19 mouse cellular contexts compared by ENCODE assay signal in genomic region chr11:89103166-89103565, GRCm38 (mm10). TPM values are rescaled to one million over a fixed set of nuclear protein-coding genes. Genes with fewer than 3 reads are reported as not detected.
DNase-seq lines count a peak whose midpoint lies in the region; ATAC-seq lines count a peak whose summit lies in the region.
"Had no signal": no experiment of that assay in that cellular context is flagged by ENCODE, and none has a peak within 500 bp of the region (broad histone marks: within the 10 kb centered on the region; RNA-seq: fewer than 3 reads in every experiment).

No protein-coding gene starts in this region.

- ATAC-seq in kidney, embryonic 14.5 days (ENCODE audit: low FRiP score, low TSS enrichment), result no peak
- peak; percentile 8; the same call in 1 of the 2 replicates for ATAC-seq in heart, embryonic 16.5 days (replicated peaks; ENCODE audit: extremely low read depth, insufficient read depth, low FRiP score)
- ATAC-seq in granulocyte monocyte progenitor cell, adult 5-6 weeks (replicated peaks; ENCODE audit: poor library complexity, severe bottlenecking), result no peak
- ATAC-seq in hindbrain, embryonic 12.5 days (ENCODE audit: low FRiP score), result no peak
- ATAC-seq: activated CD4-positive, CD25-positive, alpha-beta regulatory T cell, adult 4 months; midbrain, embryonic 15.5 days had no signal

- no peak overlapping the region for H3K4me3 ChIP-seq in kidney, embryonic 14.5 days (ENCODE audit: low read length)
- no peak overlapping the region for H3K4me3 ChIP-seq in heart, embryonic 16.5 days (ENCODE audit: low read length)
- no peak overlapping the region for H3K4me3 ChIP-seq in hindbrain, embryonic 12.5 days
- H3K4me3 ChIP-seq: hindbrain, embryonic 10.5 days; liver, embryonic 13.5 days; midbrain, embryonic 15.5 days had no signal

- H3K4me2 ChIP-seq in kidney, embryonic 14.5 days (replicated peaks; ENCODE audit: low read depth, low read length), result no peak overlapping the region
- H3K4me2 ChIP-seq in heart, embryonic 16.5 days (ENCODE audit: low read depth, low read length), result no peak overlapping the region
- no peak overlapping the region for H3K4me2 ChIP-seq in hindbrain, embryonic 12.5 days (replicated peaks)
- H3K4me2 ChIP-seq: liver, embryonic 13.5 days; midbrain, embryonic 15.5 days had no signal

- no peak overlapping the region for H3K27ac ChIP-seq in kidney, embryonic 14.5 days (ENCODE audit: low read depth, low read length)
- H3K27ac ChIP-seq in heart, embryonic 16.5 days (ENCODE audit: low read length), result no peak overlapping the region
- no peak overlapping the region for H3K27ac ChIP-seq in hindbrain, embryonic 12.5 days
- H3K27ac ChIP-seq: hindbrain, embryonic 10.5 days; liver, embryonic 13.5 days; midbrain, embryonic 15.5 days had no signal

- whole genome bisulfite sequencing in kidney, embryonic 14.5 days, result 68% methylated on average over 14 of the region's 14 CpGs
- WGBS in heart, embryonic 16.5 days, result 47% methylated on average over 14 of the region's 14 CpGs
- WGBS in hindbrain, embryonic 12.5 days, result 90% methylated on average over 14 of the region's 14 CpGs

- H3K27me3 ChIP-seq in kidney, embryonic 14.5 days (ENCODE audit: control insufficient read depth, insufficient read depth, low read length), result no peaks in the 10 kb centered on the region
- no peaks in the 10 kb centered on the region for H3K27me3 ChIP-seq in heart, embryonic 16.5 days (ENCODE audit: control insufficient read depth, insufficient read depth, low read length)
- peaks cover 10% of the 10 kb centered on the region for H3K27me3 ChIP-seq in hindbrain, embryonic 12.5 days
- H3K27me3 ChIP-seq: liver, embryonic 13.5 days; midbrain, embryonic 15.5 days had no signal

- H3K9ac ChIP-seq in kidney, embryonic 14.5 days (ENCODE audit: low read depth, low read length), result no peak overlapping the region
- H3K9ac ChIP-seq in heart, embryonic 16.5 days (ENCODE audit: low read length), result no peak overlapping the region
- no peak overlapping the region for H3K9ac ChIP-seq in hindbrain, embryonic 12.5 days
- H3K9ac ChIP-seq: liver, embryonic 13.5 days; midbrain, embryonic 15.5 days had no signal

- no peaks in the 10 kb centered on the region for H3K9me3 ChIP-seq in kidney, embryonic 14.5 days (ENCODE audit: control insufficient read depth, low read length)
- H3K9me3 ChIP-seq in heart, embryonic 16.5 days (replicated peaks; ENCODE audit: control insufficient read depth, low read length), result no peaks in the 10 kb centered on the region
- H3K9me3 ChIP-seq in hindbrain, embryonic 12.5 days (replicated peaks), result no peaks in the 10 kb centered on the region
- H3K9me3 ChIP-seq: hindbrain, embryonic 10.5 days; liver, embryonic 13.5 days; midbrain, embryonic 15.5 days had no signal

- H3K4me1 ChIP-seq in kidney, embryonic 14.5 days (ENCODE audit: control insufficient read depth, insufficient read depth, low read length), result peaks cover 9% of the 10 kb centered on the region; the same call in 1 of the 2 replicates
- peaks cover 3% of the 10 kb centered on the region; the same call in 1 of the 2 replicates for H3K4me1 ChIP-seq in heart, embryonic 16.5 days (ENCODE audit: control insufficient read depth, insufficient read depth, low read length)
- H3K4me1 ChIP-seq in hindbrain, embryonic 12.5 days, result peaks cover 3% of the 10 kb centered on the region; the same call in 1 of the 2 replicates
- H3K4me1 ChIP-seq: midbrain, embryonic 15.5 days had no signal

- intact Hi-C loops in gastrocnemius, postnatal 14 days (cut with DNase I; ENCODE audit: low total_unique reads), result loop anchor here (5.0 to 10.0 kb wide), 2 partner anchors 62 to 199 kb away; partner anchors contain the start of gene Nog

- no peaks in the 10 kb centered on the region for H3K36me3 ChIP-seq in kidney, embryonic 14.5 days (ENCODE audit: control insufficient read depth, insufficient read depth, low read length)
- H3K36me3 ChIP-seq in heart, embryonic 16.5 days (ENCODE audit: control insufficient read depth, insufficient read depth), result no peaks in the 10 kb centered on the region
- H3K36me3 ChIP-seq in hindbrain, embryonic 12.5 days, result no peaks in the 10 kb centered on the region
- H3K36me3 ChIP-seq: hindbrain, embryonic 10.5 days; liver, embryonic 13.5 days; midbrain, embryonic 15.5 days had no signal

- peak; percentile 16 for DNase-seq in kidney, adult 18-20 months
- peak; percentile 61 for DNase-seq in gastrocnemius, postnatal 14 days
- DNase-seq in kidney, postnatal 10 days, result peak; percentile 29
- DNase-seq in right cerebral cortex, postnatal 14 days, result no peak
- DNase-seq: cerebellum, postnatal 36 days; liver, embryonic 13.5 days; thymus, postnatal 36 days had no signal

RNA-seq across cellular contexts. Expression of gene Gm525, which starts 29.5 kb away (rescaled TPM):
- not detected in 2 replicates for polyA plus RNA-seq in kidney, embryonic 14.5 days (2014; fragmentation: Nextera tagmentation; extraction: Ambion mirVana)
- not detected for total RNA-seq in gastrocnemius, postnatal 14 days (2021)
- 4.7 and 9.1 TPM in 2 replicates for polyA plus RNA-seq in heart, embryonic 16.5 days (2015; fragmentation: Nextera tagmentation; extraction: Ambion mirVana)
- total RNA-seq in granulocyte monocyte progenitor cell, adult 5-6 weeks (2014; fragmentation: Nextera tagmentation), result not detected in 2 replicates
- total RNA-seq in granulocyte monocyte progenitor cell, adult 5-6 weeks (2017), result not detected in 2 replicates
- polyA plus RNA-seq in hindbrain, embryonic 12.5 days (2016; fragmentation: Nextera tagmentation; extraction: Ambion mirVana), result 0.58 TPM in 1 of 2 replicates, not detected in the other
- total RNA-seq: layer of hippocampus, postnatal 10 days; left cerebral cortex, postnatal 36 days had no signal
- polyA plus RNA-seq: activated CD4-positive, CD25-positive, alpha-beta regulatory T cell, adult 4 months; embryonic facial prominence, embryonic 11.5 days; hindbrain, embryonic 10.5 days; liver, embryonic 13.5 days; midbrain, embryonic 15.5 days; neural tube, embryonic 11.5 days; small intestine, adult 2 months had no signal

RNA-seq across cellular contexts. Expression of gene Dgke, which starts 36.5 kb away (rescaled TPM):
- polyA plus RNA-seq in kidney, embryonic 14.5 days (2014; fragmentation: Nextera tagmentation; extraction: Ambion mirVana), result 3.2 and 5.3 TPM in 2 replicates
- 1 to 10 TPM; 3.9 to 4.3 TPM for total RNA-seq in gastrocnemius, postnatal 14 days (2021)
- 7.8 and 8.7 TPM in 2 replicates for polyA plus RNA-seq in heart, embryonic 16.5 days (2015; fragmentation: Nextera tagmentation; extraction: Ambion mirVana)
- total RNA-seq in granulocyte monocyte progenitor cell, adult 5-6 weeks (2014; fragmentation: Nextera tagmentation), result 4.9 and 6.8 TPM in 2 replicates
- 5.0 and 7.3 TPM in 2 replicates for total RNA-seq in granulocyte monocyte progenitor cell, adult 5-6 weeks (2017)
- polyA plus RNA-seq in hindbrain, embryonic 12.5 days (2016; fragmentation: Nextera tagmentation; extraction: Ambion mirVana), result 10.6 and 11.9 TPM in 2 replicates
